Mouse (Mus musculus) E14TG2a.4 (cell line): ENCODE measurements around the gene Celf2.

Experiments used
- CTCF ChIP-seq: conservative IDR thresholded peaks from 2 replicates; pipeline ENCODE4 v1.5.1; 2014; ENCODE audit warnings: low read length
- POU5F1 ChIP-seq: IDR thresholded peaks from 2 replicates; pipeline ENCODE4 v1.6.1; 2014; ENCODE audit warnings: low read length, borderline replicate concordance

GRCm38 (mm10) chr2:6538500-6538899, 970.9 kb downstream of the Celf2 start:
- TF ChIP-seq CTCF (no peak), POU5F1 (no peak)
